Mouse (Mus musculus): Measurements from ENCODE around the gene Clybl.

DNA sequence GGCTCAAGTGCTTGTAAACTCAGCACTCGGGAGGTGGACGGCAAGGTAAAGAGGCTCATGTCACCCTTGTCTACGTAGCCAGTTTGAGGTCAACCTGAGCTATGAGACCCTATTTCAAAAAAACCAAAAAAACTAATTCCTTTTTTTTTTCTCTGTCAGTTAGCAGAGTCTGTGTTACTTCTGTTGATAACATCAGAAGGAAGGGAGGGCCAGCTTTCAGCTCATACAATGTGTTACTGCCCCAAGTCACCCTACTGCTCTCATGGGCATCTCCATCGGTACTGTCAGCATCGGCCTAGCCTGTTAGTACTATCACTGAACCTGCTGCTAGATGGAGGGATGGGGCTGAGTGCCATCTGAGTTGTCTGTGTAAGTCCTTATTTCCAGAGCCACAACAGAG is 102.5 kb downstream of the Clybl start:
- TF ChIP-seq CTCF (conservative IDR thresholded peaks at IDR 0.05; ENCODE audit: insufficient read depth, insufficient read length, low read depth, low read length), result no peak
- no peak for TF ChIP-seq POLR2A (IDR thresholded peaks at IDR 0.05; ENCODE audit: low read depth, low read length)
